Mouse (Mus musculus) yolk sac, embryonic 10.5 days (tissue): Measurements from ENCODE around the gene Olfr922.

ENCODE experiments used
- DNase-seq: peaks from one replicate; pipeline ENCODE4 v3.0.0-alpha.2; 2017; ENCODE audit warnings: low spot score

The Olfr922 gene

GRCm38 (mm10) chr9:38814314-38814713 lies at the start of gene Olfr922:
Gene Olfr922, plus strand, starts transcription at chr9:38814614.
- no peak for DNase-seq

GRCm38 (mm10) chr9:38772768-38773167 lies 41.6 kb upstream of the Olfr922 start, which contains the start of gene Olfr921:
Gene Olfr921, plus strand, starts transcription at chr9:38773068.
- DNase-seq = no peak

GRCm38 (mm10) chr9:38792689-38793088 lies 21.7 kb upstream of the Olfr922 start:
- no peak for DNase-seq

GRCm38 (mm10) chr9:38805696-38806095 lies 8.7 kb upstream of the Olfr922 start:
- no peak for DNase-seq

- DNase-seq = no peak
Observed at GRCm38 (mm10) chr9:38815458-38815986, 1.1 kb downstream of the Olfr922 start.

- DNase-seq = no peak
Observed at GRCm38 (mm10) chr9:38826245-38826644, 11.8 kb downstream of the Olfr922 start, which contains the start of gene Olfr923. Gene Olfr923, plus strand, starts transcription at chr9:38826545.

GRCm38 (mm10) chr9:38833027-38833426 lies 18.6 kb downstream of the Olfr922 start:
- DNase-seq = no peak

GRCm38 (mm10) chr9:38844149-38844548 lies 29.7 kb downstream of the Olfr922 start, which contains the start of gene Olfr924:
Gene Olfr924, plus strand, starts transcription at chr9:38844449.
- no peak for DNase-seq

- no peak for DNase-seq
Observed at GRCm38 (mm10) chr9:38854760-38855159, 40.3 kb downstream of the Olfr922 start, which contains the start of gene Olfr26. Gene Olfr26, plus strand, starts transcription at chr9:38855060.
